Mouse (Mus musculus) neural tube, embryonic 11.5 days (tissue): ENCODE results near the gene Gm10401. TPM values are rescaled to one million over a fixed set of nuclear protein-coding genes. Genes with fewer than 3 reads are reported as not detected.

ENCODE experiments used
- ATAC-seq: fragments of 200-750 bp; cut with Nextera tagmentation; 2 replicates; pipeline ENCODE4 v1.8.0; 2017; ENCODE audit warnings: moderate number of reproducible peaks, mild to moderate bottlenecking, moderate TSS enrichment, moderate library complexity; ENCODE audit not compliant: insufficient read depth, low FRiP score, low TSS enrichment
- DNase-seq: peaks from one replicate; pipeline ENCODE4 v3.0.0-alpha.2; 2015; ENCODE audit warnings: low spot score
- H3K27ac ChIP-seq: fragments of 300-500 bp; sonication (generic); 2 replicates; pipeline ENCODE4 v1.5.1; 2014; ENCODE audit warnings: low read depth, mild to moderate bottlenecking, low read length
- H3K27me3 ChIP-seq: fragments of 300-500 bp; sonication (generic); 2 replicates; pipeline ENCODE4 v1.6.1; 2014; ENCODE audit warnings: mild to moderate bottlenecking, low read length, mixed read lengths; ENCODE audit not compliant: control insufficient read depth, insufficient read depth
- H3K36me3 ChIP-seq: fragments of 300-500 bp; sonication (generic); 2 replicates; pipeline ENCODE4 v1.6.1; 2014; ENCODE audit warnings: mild to moderate bottlenecking, low read length, moderate library complexity, mixed read lengths; ENCODE audit not compliant: control insufficient read depth, insufficient read depth
- H3K4me1 ChIP-seq: fragments of 300-500 bp; sonication (generic); 2 replicates; pipeline ENCODE4 v1.6.1; 2014; ENCODE audit warnings: low read length, mixed read lengths; ENCODE audit not compliant: control insufficient read depth, insufficient read depth
- H3K4me2 ChIP-seq: fragments of 300-500 bp; sonication (generic); 2 replicates; pipeline ENCODE4 v1.6.1; 2014; ENCODE audit warnings: low read depth, mild to moderate bottlenecking, moderate library complexity
- H3K4me3 ChIP-seq: fragments of 300-500 bp; sonication (generic); 2 replicates; pipeline ENCODE4 v1.5.1; 2014; ENCODE audit warnings: low read depth, low read length
- H3K9ac ChIP-seq: fragments of 300-500 bp; sonication (generic); 2 replicates; pipeline ENCODE4 v1.6.1; 2014; ENCODE audit warnings: mild to moderate bottlenecking, low read length
- H3K9me3 ChIP-seq: fragments of 300-500 bp; sonication (generic); 2 replicates; pipeline ENCODE4 v1.6.1; 2016; ENCODE audit warnings: low read length; ENCODE audit not compliant: control insufficient read depth
- WGBS: fragments of 180-500 bp; shearing (Covaris S2); extraction: QIAGEN DNeasy Blood & Tissue Kit; methylation state at CpG from one replicate; pipeline ENCODE4 v1.1.7; 2014; 5-methylcytosine and 5-hydroxymethylcytosine counted together
- polyA plus RNA-seq: library from polyadenylated mRNA; unstranded; fragments of >200 nt; fragmentation: Nextera tagmentation; extraction: Ambion mirVana; gene quantifications from 2 replicates; pipeline ENCODE4 v1.2.1, GENCODE M21; 2014

Gm10401 gene
- polyA plus RNA-seq, 1 experiment from 2014 or later, result 27.2 TPM

GRCm38 (mm10) chr5:115125211-115125871 is 27.2 kb upstream of the Gm10401 start:
- Histone ChIP-seq H3K27ac (no peak overlapping the region), H3K9ac (no peak overlapping the region), H3K27me3 (no peaks in the 10 kb centered on the region), H3K4me1 (peaks cover 3% of the 10 kb centered on the region), H3K4me3 (no peak overlapping the region), H3K36me3 (peaks cover 11% of the 10 kb centered on the region), H3K9me3 (no peaks in the 10 kb centered on the region), H3K4me2 (no peak overlapping the region)
- 27% methylated on average over 24 of the region's 24 CpGs for WGBS
- DNase-seq (peak; percentile 84), ATAC-seq (no peak)

GRCm38 (mm10) chr5:115124690-115125089 is 26.6 kb upstream of the Gm10401 start:
- H3K9ac ChIP-seq, result no peak overlapping the region; the same call in 1 of the 2 replicates
- H3K36me3 ChIP-seq, result peaks cover 10% of the 10 kb centered on the region
- no peak overlapping the region for H3K4me3 ChIP-seq
- H3K9me3 ChIP-seq, result no peaks in the 10 kb centered on the region
- H3K27me3 ChIP-seq, result no peaks in the 10 kb centered on the region
- DNase-seq (no peak), ATAC-seq (no peak)
- peaks cover 3% of the 10 kb centered on the region for H3K4me1 ChIP-seq
- 95% methylated on average over 6 of the region's 6 CpGs for WGBS
- H3K27ac ChIP-seq, result no peak overlapping the region
- no peak overlapping the region for H3K4me2 ChIP-seq

DNA sequence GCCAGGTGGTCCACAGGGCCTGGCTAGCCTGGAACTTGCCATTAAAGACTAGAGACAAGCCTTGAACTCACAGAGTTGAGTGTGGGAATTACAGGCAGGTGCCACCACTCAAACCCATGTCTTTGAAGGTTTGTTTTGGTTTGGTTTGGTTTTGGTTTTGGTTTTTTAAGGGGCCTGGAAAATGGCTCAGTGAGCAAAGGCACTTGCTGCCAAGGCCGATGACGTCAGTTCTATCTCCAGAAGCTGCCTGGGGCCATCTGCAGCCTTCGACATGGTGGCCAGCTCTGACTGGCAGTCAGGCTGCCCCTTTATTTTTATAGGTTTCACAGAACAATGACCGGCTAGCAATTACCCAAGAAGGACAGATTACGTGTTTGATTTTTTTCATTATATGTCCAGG is 22.9 kb upstream of the Gm10401 start:
- H3K4me3 ChIP-seq, result no peak overlapping the region
- H3K27ac ChIP-seq, result no peak overlapping the region
- DNase-seq (no peak), ATAC-seq (no peak)
- peaks cover 7% of the 10 kb centered on the region for H3K36me3 ChIP-seq
- no peak overlapping the region for H3K9ac ChIP-seq
- peaks cover 2% of the 10 kb centered on the region for H3K4me1 ChIP-seq
- no peaks in the 10 kb centered on the region for H3K27me3 ChIP-seq
- 76% methylated on average over 5 of the region's 5 CpGs for WGBS
- no peak overlapping the region for H3K4me2 ChIP-seq
- H3K9me3 ChIP-seq, result no peaks in the 10 kb centered on the region

- peak; percentile 92 for DNase-seq
- Histone ChIP-seq H3K9me3 (no peaks in the 10 kb centered on the region), H3K4me3 (peak within 1 kb of the TSS; percentile 85), H3K4me2 (peak within 1 kb of the TSS; percentile 83), H3K27ac (peak within 1 kb of the TSS; percentile 56; the same call in 1 of the 2 replicates), H3K27me3 (no peaks in the 10 kb centered on the region), H3K9ac (peak within 1 kb of the TSS; percentile 89), H3K36me3 (peaks cover 7% of the 10 kb centered on the region; the same call in 1 of the 2 replicates), H3K4me1 (no peaks in the 10 kb centered on the region; the same call in 1 of the 2 replicates)
- ATAC-seq, result peak; percentile 95
- under 1% methylated on average over 39 of the region's 39 CpGs for WGBS
These were observed 21.0 kb upstream of the Gm10401 start, which contains the start of gene Acads for GRCm38 (mm10) chr5:115118961-115119570. Gene Acads, minus strand, starts transcription at chr5:115119346.

GRCm38 (mm10) chr5:115117467-115117866 is 19.4 kb upstream of the Gm10401 start:
- ATAC-seq (no peak), DNase-seq (no peak)
- WGBS, result 96% methylated on average over 13 of the region's 13 CpGs
- no peak overlapping the region for H3K27ac ChIP-seq
- no peaks in the 10 kb centered on the region; the same call in 1 of the 2 replicates for H3K4me1 ChIP-seq
- no peak overlapping the region for H3K4me3 ChIP-seq
- H3K9me3 ChIP-seq, result no peaks in the 10 kb centered on the region
- no peaks in the 10 kb centered on the region for H3K27me3 ChIP-seq
- H3K9ac ChIP-seq, result no peak overlapping the region
- no peak overlapping the region for H3K4me2 ChIP-seq
- peaks cover 7% of the 10 kb centered on the region for H3K36me3 ChIP-seq

GRCm38 (mm10) chr5:115116426-115116825 is 18.3 kb upstream of the Gm10401 start:
- no peaks in the 10 kb centered on the region for H3K9me3 ChIP-seq
- H3K27ac ChIP-seq, result no peak overlapping the region
- H3K27me3 ChIP-seq, result no peaks in the 10 kb centered on the region
- ATAC-seq (no peak), DNase-seq (no peak)
- peaks cover 7% of the 10 kb centered on the region for H3K36me3 ChIP-seq
- no peak overlapping the region for H3K9ac ChIP-seq
- no peak overlapping the region for H3K4me3 ChIP-seq
- no peaks in the 10 kb centered on the region; the same call in 1 of the 2 replicates for H3K4me1 ChIP-seq
- WGBS, result 82% methylated on average over 3 of the region's 3 CpGs
- H3K4me2 ChIP-seq, result no peak overlapping the region

- 94% methylated on average over 8 of the region's 8 CpGs for WGBS
These were observed 16.4 kb upstream of the Gm10401 start for GRCm38 (mm10) chr5:115114501-115114900.

DNA sequence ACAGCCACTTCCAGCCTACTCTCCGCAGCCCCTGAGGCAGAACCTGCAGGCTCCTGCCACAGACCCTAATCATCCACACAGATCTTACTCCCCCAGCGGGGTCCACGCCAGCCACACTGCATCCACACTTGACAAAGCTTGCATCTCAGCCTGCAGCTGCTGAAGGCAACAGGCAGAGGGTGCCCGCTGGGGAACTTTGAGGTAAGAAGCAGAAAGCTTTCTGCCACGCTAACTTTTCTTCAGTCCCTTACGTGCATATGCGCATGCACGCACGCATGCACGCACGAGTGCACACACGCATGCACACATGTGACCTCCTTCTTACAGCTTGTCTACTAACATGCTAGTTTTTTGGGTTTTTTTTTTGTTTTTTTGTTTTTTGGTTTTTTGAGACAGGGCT is 15.1 kb upstream of the Gm10401 start:
- H3K4me1 ChIP-seq, result no peaks in the 10 kb centered on the region
- H3K27ac ChIP-seq, result no peak overlapping the region
- no peak overlapping the region for H3K9ac ChIP-seq
- H3K4me2 ChIP-seq, result no peak overlapping the region
- no peak for DNase-seq
- peaks cover 7% of the 10 kb centered on the region for H3K36me3 ChIP-seq
- 98% methylated on average over 12 of the region's 12 CpGs for WGBS
- H3K27me3 ChIP-seq, result no peaks in the 10 kb centered on the region
- ATAC-seq, result no peak
- no peaks in the 10 kb centered on the region for H3K9me3 ChIP-seq
- H3K4me3 ChIP-seq, result no peak overlapping the region

More at GRCm38 (mm10) chr5:115114501-115114900, 16.4 kb upstream of the Gm10401 start:
- Histone ChIP-seq H3K9ac (no peak overlapping the region), H3K4me1 (no peaks in the 10 kb centered on the region; the same call in 1 of the 2 replicates), H3K36me3 (peaks cover 7% of the 10 kb centered on the region), H3K9me3 (no peaks in the 10 kb centered on the region), H3K4me2 (no peak overlapping the region), H3K27me3 (no peaks in the 10 kb centered on the region), H3K27ac (no peak overlapping the region), H3K4me3 (no peak overlapping the region)
- DNase-seq (no peak), ATAC-seq (no peak)

DNA sequence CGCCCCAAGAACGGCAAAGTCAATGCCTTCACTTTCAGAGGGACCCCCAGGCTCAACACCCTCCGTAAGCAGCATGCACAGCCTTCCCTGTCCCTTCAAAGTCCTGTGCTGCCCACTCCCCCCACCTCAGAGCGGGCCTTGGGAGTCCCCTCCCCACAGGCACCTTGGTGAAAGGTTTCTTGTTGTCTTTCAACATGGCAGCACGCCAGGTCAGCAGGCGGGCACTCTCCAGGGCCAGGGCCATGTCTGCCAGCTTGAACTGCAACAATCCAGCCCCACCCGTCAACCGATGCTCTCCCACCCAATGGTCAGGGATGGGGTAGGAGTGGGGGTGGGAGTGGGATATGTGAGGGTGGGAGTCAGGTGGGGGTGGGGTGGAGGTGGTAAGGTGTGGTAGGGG is 13.1 kb upstream of the Gm10401 start:
- DNase-seq (no peak), ATAC-seq (no peak)
- H3K27me3 ChIP-seq, result no peaks in the 10 kb centered on the region
- H3K4me2 ChIP-seq, result no peak overlapping the region
- no peak overlapping the region for H3K9ac ChIP-seq
- no peak overlapping the region for H3K27ac ChIP-seq
- no peaks in the 10 kb centered on the region for H3K4me1 ChIP-seq
- no peak overlapping the region for H3K4me3 ChIP-seq
- 94% methylated on average over 8 of the region's 8 CpGs for WGBS
- no peaks in the 10 kb centered on the region for H3K9me3 ChIP-seq
- H3K36me3 ChIP-seq, result no peaks in the 10 kb centered on the region; the same call in none of the 2 replicates
